Mouse (Mus musculus): ENCODE results near the gene Tesc.

- TF ChIP-seq CTCF (IDR thresholded peaks at IDR 0.05; ENCODE audit: control insufficient read depth, insufficient read depth, insufficient replicate concordance, low read depth, low read length) (no peak), POLR2A (IDR thresholded peaks at IDR 0.05; ENCODE audit: control insufficient read depth, low read depth, low read length) (no peak)
Observed at GRCm38 (mm10) chr5:117987891-117988290, 39.7 kb upstream of the Tesc start.

Data from testis, adult 2 months (tissue).